Mouse (Mus musculus) embryo, embryonic 9.5 days (tissue): ENCODE data around the gene Olfr955.

Experiments
- DNase-seq: peaks from one replicate; pipeline ENCODE4 v3.0.0-alpha.2; 2017; ENCODE audit errors: extremely low spot score

The Olfr955 gene

GRCm38 (mm10) chr9:39471844-39472243 lies at the start of gene Olfr955:
Gene Olfr955 (minus strand): TSS chr9:39471944.
- DNase-seq: no peak

- DNase-seq: no peak
Measured at GRCm38 (mm10) chr9:39518595-39518994, 46.9 kb upstream of the Olfr955 start.

- no peak for DNase-seq
Measured at GRCm38 (mm10) chr9:39515531-39515930, 43.8 kb upstream of the Olfr955 start, which contains the start of gene Olfr957. Gene Olfr957 (minus strand): TSS chr9:39515809.

GRCm38 (mm10) chr9:39509412-39509811 lies 37.7 kb upstream of the Olfr955 start:
- DNase-seq: no peak

- peak; percentile 48 for DNase-seq
Measured at GRCm38 (mm10) chr9:39508998-39509397, 37.3 kb upstream of the Olfr955 start.

GRCm38 (mm10) chr9:39493895-39494294 lies 22.2 kb upstream of the Olfr955 start, which contains the start of gene Olfr44:
Gene Olfr44 (minus strand): TSS chr9:39493995.
- DNase-seq: no peak

GRCm38 (mm10) chr9:39456401-39456800 lies 15.3 kb downstream of the Olfr955 start, which contains the start of gene Olfr954:
Gene Olfr954 (plus strand): TSS chr9:39456701.
- DNase-seq: no peak

- DNase-seq: no peak
Measured at GRCm38 (mm10) chr9:39427048-39427447, 44.7 kb downstream of the Olfr955 start, which contains the start of gene Olfr952. Gene Olfr952 (minus strand): TSS chr9:39427148.
